Mouse (Mus musculus) stomach, postnatal 0 days (tissue): ENCODE data around the gene Polrmt. TPM values are rescaled to one million over a fixed set of nuclear protein-coding genes. Genes with fewer than 3 reads are reported as not detected.

ENCODE experiments used
- ATAC-seq: fragments of 200-750 bp; cut with Nextera tagmentation; 2 replicates; pipeline ENCODE4 v1.8.0; 2017; ENCODE audit not compliant: low FRiP score, low TSS enrichment
- DNase-seq: peaks from one replicate; pipeline ENCODE4 v3.0.0-alpha.2; 2016; ENCODE audit warnings: low spot score
- H3K27ac ChIP-seq: fragments of 300-500 bp; sonication (generic); replicated peaks from 2 replicates; pipeline ENCODE4 v1.5.1; 2014; ENCODE audit warnings: mild to moderate bottlenecking, control low read depth
- H3K27me3 ChIP-seq: fragments of 300-500 bp; sonication (generic); 2 replicates; pipeline ENCODE4 v1.6.1; 2014; ENCODE audit warnings: low read length; ENCODE audit not compliant: control insufficient read depth, insufficient read depth
- H3K36me3 ChIP-seq: fragments of 300-500 bp; sonication (generic); 2 replicates; pipeline ENCODE4 v1.6.1; 2014; ENCODE audit warnings: low read length, mixed read lengths; ENCODE audit not compliant: control insufficient read depth, insufficient read depth
- H3K4me1 ChIP-seq: fragments of 300-500 bp; sonication (generic); replicated peaks from 2 replicates; pipeline ENCODE4 v1.6.1; 2014; ENCODE audit warnings: antibody characterized with exemption; ENCODE audit not compliant: control insufficient read depth, insufficient read depth
- H3K4me2 ChIP-seq: fragments of 300-500 bp; sonication (generic); replicated peaks from 2 replicates; pipeline ENCODE4 v1.6.1; 2014; ENCODE audit warnings: low read depth, mild to moderate bottlenecking, control low read depth, moderate library complexity
- H3K4me3 ChIP-seq: fragments of 300-500 bp; sonication (generic); 2 replicates; pipeline ENCODE4 v1.5.1; 2014; ENCODE audit warnings: low read depth, low read length, control low read depth
- H3K9ac ChIP-seq: fragments of 300-500 bp; sonication (generic); 2 replicates; pipeline ENCODE4 v1.6.1; 2014; ENCODE audit warnings: mild to moderate bottlenecking, low read length, control low read depth, mixed read lengths
- H3K9me3 ChIP-seq: fragments of 300-500 bp; sonication (generic); 2 replicates; pipeline ENCODE4 v1.6.1; 2016; ENCODE audit warnings: low read length; ENCODE audit not compliant: control insufficient read depth
- CTCF ChIP-seq: IDR thresholded peaks from 2 replicates; pipeline ENCODE4 v1.5.1; 2016; ENCODE audit warnings: antibody characterized with exemption, low read depth, mild to moderate bottlenecking, moderate library complexity
- EP300 ChIP-seq: optimal IDR thresholded peaks from 2 replicates; pipeline ENCODE3; 2016; ENCODE audit warnings: antibody characterized with exemption
- WGBS: fragments of 180-500 bp; shearing (Covaris S2); extraction: QIAGEN DNeasy Blood & Tissue Kit; methylation state at CpG from one replicate; pipeline ENCODE4 v1.1.7; 2014; 5-methylcytosine and 5-hydroxymethylcytosine counted together
- polyA plus RNA-seq: library from polyadenylated mRNA; unstranded; fragments of >200 nt; fragmentation: Nextera tagmentation; extraction: Ambion mirVana; gene quantifications from 2 replicates; pipeline ENCODE4 v1.2.1, GENCODE M21; 2015

Gene Polrmt
- polyA plus RNA-seq, 1 experiment from 2014 or later = 16.5 TPM

DNA sequence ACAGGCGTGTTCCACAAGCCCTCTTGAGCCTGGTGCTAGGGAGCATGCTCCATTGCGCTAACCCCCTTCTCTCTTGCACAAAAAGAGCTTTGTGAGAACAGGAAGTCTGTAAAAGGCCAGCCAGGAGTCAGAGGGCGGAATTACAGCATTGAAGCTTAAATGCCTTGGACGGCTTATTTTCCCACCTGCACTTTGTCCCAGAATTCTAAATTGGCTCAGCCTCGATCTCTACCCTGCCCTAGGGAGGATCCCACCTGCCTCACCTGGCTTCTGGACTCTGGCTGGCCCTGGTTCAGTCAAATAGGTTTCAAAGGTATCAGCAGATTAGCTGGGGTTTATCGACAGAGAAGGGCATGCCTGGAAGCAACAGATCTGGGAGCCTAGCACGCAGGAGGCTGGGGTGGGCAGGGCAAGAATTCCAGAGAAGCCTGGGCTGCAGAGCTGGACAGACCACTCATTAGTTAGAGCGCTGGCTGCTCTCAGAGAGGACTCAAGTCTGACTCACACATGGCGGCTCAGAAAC is 50.2 kb downstream of the Polrmt start:
- peak overlapping the region; percentile 83 for H3K27ac ChIP-seq
- H3K9ac ChIP-seq = no peak overlapping the region
- WGBS = 26% methylated on average over 9 of the region's 9 CpGs
- TF ChIP-seq EP300 = no peak
- no peak for TF ChIP-seq CTCF
- no peak overlapping the region for H3K4me3 ChIP-seq
- no peaks in the 10 kb centered on the region for H3K9me3 ChIP-seq
- no peaks in the 10 kb centered on the region for H3K36me3 ChIP-seq
- no peak overlapping the region; the same call in 1 of the 2 replicates for H3K4me2 ChIP-seq
- peak; percentile 73 for DNase-seq
- peaks cover 8% of the 10 kb centered on the region for H3K4me1 ChIP-seq
- H3K27me3 ChIP-seq = no peaks in the 10 kb centered on the region
- ATAC-seq = peak; percentile 62

DNA sequence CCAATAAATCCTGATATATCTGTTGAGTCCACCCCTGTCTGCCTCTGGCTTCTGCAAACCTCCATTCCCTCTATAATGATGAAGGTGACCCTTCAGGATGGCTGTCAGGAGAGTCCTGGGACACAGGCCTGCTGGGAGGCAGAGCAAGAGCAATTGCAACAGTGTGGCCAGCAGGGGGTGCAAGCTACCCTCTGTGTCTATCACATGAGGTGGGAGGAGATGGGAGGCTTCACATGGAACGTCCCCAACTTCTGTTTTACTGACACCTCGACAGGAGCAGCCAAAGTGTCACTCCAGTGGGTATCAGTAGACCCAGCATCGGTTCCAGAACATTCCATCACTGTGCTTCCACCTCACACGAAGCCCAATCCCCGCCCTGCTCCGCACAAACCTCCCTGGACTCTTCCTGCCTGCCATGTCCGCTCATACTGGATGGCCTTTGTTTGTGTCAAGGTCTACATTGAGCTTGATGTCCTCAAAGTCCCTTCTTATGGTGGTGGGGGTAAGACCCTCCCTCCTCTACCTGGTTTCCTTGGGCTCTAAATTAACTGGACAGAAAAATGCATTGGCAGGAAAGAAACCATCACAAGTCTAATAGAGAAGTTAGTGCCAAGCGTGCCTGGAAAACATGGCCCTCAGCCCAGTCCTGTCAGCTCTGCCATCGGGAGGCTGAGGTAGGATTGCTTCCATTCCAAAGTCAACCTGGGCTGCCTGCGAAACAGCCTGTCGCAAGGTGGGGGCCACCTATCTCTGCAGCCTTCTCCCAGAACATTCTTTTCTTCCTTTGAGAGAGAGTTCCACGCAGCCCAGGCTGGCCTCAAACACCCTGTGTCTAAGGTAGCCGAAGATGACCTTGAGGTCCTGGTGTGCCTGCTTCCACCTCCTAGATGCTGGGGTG is 50.9 kb downstream of the Polrmt start:
- peak; percentile 94 for TF ChIP-seq CTCF
- TF ChIP-seq EP300 = no peak
- DNase-seq (peak; percentile 88), ATAC-seq (peak; percentile 46)
- Histone ChIP-seq H3K4me1 (peaks cover 8% of the 10 kb centered on the region), H3K4me3 (no peak overlapping the region), H3K9ac (no peak overlapping the region), H3K27ac (peak overlapping the region; percentile 83), H3K4me2 (no peak overlapping the region; the same call in 1 of the 2 replicates), H3K36me3 (no peaks in the 10 kb centered on the region), H3K27me3 (no peaks in the 10 kb centered on the region), H3K9me3 (no peaks in the 10 kb centered on the region)
- 49% methylated on average over 13 of the region's 13 CpGs for WGBS

DNA sequence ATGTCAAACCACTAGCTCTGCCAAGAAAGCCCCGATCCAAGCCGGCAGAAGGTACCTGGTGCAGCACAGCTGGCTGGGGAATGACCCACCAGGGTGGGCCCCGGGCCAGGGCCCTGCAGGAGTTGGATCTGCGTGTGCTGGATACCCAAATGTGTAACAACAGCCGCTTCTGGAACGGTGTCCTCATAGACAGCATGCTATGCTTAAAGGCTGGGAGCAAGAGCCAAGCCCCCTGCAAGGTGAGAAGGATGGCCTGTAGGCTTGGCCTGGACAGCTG is 52.1 kb downstream of the Polrmt start:
- 72% methylated on average over 6 of the region's 6 CpGs for WGBS
- TF ChIP-seq CTCF (no peak), EP300 (no peak)
- no peak for ATAC-seq

DNA sequence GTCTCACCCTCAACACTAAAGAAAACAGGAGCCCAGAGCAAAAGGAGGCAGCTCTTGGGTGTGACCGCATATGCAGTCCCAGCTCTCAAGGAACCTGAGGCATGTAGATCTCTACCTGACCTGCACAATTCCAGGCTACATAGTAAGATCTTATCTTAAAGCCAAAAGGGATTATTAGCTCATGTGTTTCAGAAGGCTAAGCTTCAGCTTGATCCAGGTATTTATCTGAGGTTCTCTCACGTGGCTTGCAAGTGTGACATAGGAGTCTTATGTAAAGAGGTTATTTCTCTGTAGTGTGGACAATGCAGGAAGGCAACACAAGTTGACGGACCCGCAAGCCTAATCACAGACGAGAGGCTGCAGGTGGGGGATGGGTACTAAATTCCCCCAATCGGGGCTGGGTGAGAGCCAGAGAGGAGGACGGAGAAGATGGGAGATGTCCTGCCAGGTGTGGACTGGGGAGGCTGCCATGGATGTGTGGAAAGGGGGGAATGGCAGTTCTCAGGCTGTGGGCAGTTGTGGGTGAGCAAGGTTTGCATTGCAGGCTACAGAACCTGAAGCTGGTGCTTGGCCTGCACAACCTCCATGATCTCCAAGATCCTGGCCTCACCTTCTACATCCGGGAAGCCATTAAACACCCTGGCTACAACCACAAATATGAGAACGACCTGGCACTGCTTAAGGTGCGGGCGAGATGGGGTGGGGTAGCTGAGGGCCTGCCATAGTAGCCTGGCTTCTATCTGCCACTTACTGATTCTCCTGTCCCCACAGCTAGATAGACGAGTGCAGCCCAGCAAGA is 52.6 kb downstream of the Polrmt start:
- no peaks in the 10 kb centered on the region for H3K27me3 ChIP-seq
- no peaks in the 10 kb centered on the region for H3K9me3 ChIP-seq
- no peak overlapping the region for H3K4me3 ChIP-seq
- H3K4me2 ChIP-seq = no peak overlapping the region
- WGBS = 55% methylated on average over 12 of the region's 12 CpGs
- no peak overlapping the region; the same call in 1 of the 2 replicates for H3K27ac ChIP-seq
- H3K4me1 ChIP-seq = peaks cover 8% of the 10 kb centered on the region
- peaks cover 3% of the 10 kb centered on the region for H3K36me3 ChIP-seq
- no peak for TF ChIP-seq EP300
- no peak for TF ChIP-seq CTCF
- ATAC-seq (no peak), DNase-seq (no peak)
- H3K9ac ChIP-seq = no peak overlapping the region

More for the DNA sequence above, 52.1 kb downstream of the Polrmt start:
- no peak overlapping the region; the same call in 1 of the 2 replicates for H3K27ac ChIP-seq
- H3K9me3 ChIP-seq = no peaks in the 10 kb centered on the region
- H3K4me1 ChIP-seq = peaks cover 8% of the 10 kb centered on the region
- no peaks in the 10 kb centered on the region for H3K36me3 ChIP-seq
- DNase-seq = no peak
- H3K4me3 ChIP-seq = no peak overlapping the region
- H3K27me3 ChIP-seq = no peaks in the 10 kb centered on the region
- H3K4me2 ChIP-seq = no peak overlapping the region
- no peak overlapping the region for H3K9ac ChIP-seq

DNA sequence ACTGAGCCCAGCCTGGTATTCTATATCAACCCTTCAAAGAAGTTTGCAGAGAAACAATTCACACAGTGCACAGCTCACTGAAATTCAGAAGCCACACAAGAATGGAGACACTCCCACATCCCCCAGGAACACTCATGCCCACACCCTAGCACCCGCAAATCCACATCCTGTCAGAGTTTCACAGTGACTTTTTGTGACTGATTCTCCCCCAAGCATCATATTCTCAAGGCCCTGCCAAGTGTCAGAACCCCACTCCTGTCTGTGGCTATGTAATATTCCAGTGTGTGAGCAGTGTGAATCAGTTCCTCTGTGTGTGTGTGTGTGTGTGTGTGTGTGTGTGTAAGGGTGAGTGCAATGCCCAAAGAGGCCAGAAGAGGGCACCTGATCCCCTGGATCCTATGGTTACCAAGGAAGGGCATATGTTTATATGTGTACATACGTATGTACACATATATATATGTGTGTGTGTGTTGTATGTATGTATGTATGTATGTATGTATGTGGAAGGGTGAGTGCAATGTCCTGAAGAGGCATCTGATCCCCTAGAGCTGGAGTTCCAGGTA is 54.3 kb downstream of the Polrmt start:
- no peaks in the 10 kb centered on the region for H3K9me3 ChIP-seq
- WGBS = 95% methylated on average over 2 of the region's 2 CpGs
- no peak overlapping the region for H3K9ac ChIP-seq
- H3K27me3 ChIP-seq = no peaks in the 10 kb centered on the region
- no peak for TF ChIP-seq EP300
- peak; percentile 52 for TF ChIP-seq CTCF
- DNase-seq = no peak
- H3K4me1 ChIP-seq = peaks cover 8% of the 10 kb centered on the region
- H3K4me2 ChIP-seq = no peak overlapping the region
- H3K4me3 ChIP-seq = no peak overlapping the region
- H3K36me3 ChIP-seq = peaks cover 11% of the 10 kb centered on the region
- ATAC-seq = no peak
- no peak overlapping the region for H3K27ac ChIP-seq
